Mouse (Mus musculus) embryonic facial prominence, embryonic 13.5 days (tissue): ENCODE data around the gene Kcna7. TPM values are rescaled to one million over a fixed set of nuclear protein-coding genes. Genes with fewer than 3 reads are reported as not detected.

Experiments used
- ATAC-seq: fragments of 200-750 bp; cut with Nextera tagmentation; 2 replicates; pipeline ENCODE4 v1.8.0; 2017; ENCODE audit warnings: low read depth; ENCODE audit not compliant: insufficient number of reproducible peaks, insufficient read depth, low FRiP score, low TSS enrichment
- H3K27ac ChIP-seq: fragments of 300-500 bp; sonication (generic); 2 replicates; pipeline ENCODE4 v1.5.1; 2015; ENCODE audit warnings: moderate library complexity, mild to moderate bottlenecking, inconsistent platforms
- H3K27me3 ChIP-seq: fragments of 300-500 bp; sonication (generic); 2 replicates; pipeline ENCODE4 v1.6.1; 2015; ENCODE audit warnings: mild to moderate bottlenecking, inconsistent platforms
- H3K36me3 ChIP-seq: fragments of 300-500 bp; sonication (generic); 2 replicates; pipeline ENCODE4 v1.6.1; 2015; ENCODE audit warnings: mild to moderate bottlenecking, inconsistent platforms
- H3K4me1 ChIP-seq: fragments of 300-500 bp; sonication (generic); 2 replicates; pipeline ENCODE4 v1.6.1; 2015; ENCODE audit warnings: inconsistent platforms
- H3K4me2 ChIP-seq: fragments of 300-500 bp; sonication (generic); 2 replicates; pipeline ENCODE4 v1.6.1; 2015; ENCODE audit warnings: moderate library complexity, mild to moderate bottlenecking, inconsistent platforms
- H3K4me3 ChIP-seq: fragments of 300-500 bp; sonication (generic); 2 replicates; pipeline ENCODE4 v1.5.1; 2015; ENCODE audit warnings: mild to moderate bottlenecking, inconsistent platforms
- H3K9ac ChIP-seq: fragments of 300-500 bp; sonication (generic); 2 replicates; pipeline ENCODE4 v1.6.1; 2015; ENCODE audit warnings: mild to moderate bottlenecking, inconsistent platforms
- H3K9me3 ChIP-seq: fragments of 300-500 bp; sonication (generic); 2 replicates; pipeline ENCODE4 v1.6.1; 2016; ENCODE audit warnings: inconsistent platforms
- WGBS: fragments of 180-500 bp; shearing (Covaris S2); methylation state at CpG from one replicate; pipeline ENCODE4 v1.1.7; 2015; ENCODE audit warnings: mixed read lengths; 5-methylcytosine and 5-hydroxymethylcytosine counted together
- polyA plus RNA-seq: library from polyadenylated mRNA; unstranded; fragments of >200 nt; fragmentation: Nextera tagmentation; extraction: Ambion mirVana; gene quantifications from 2 replicates; pipeline ENCODE4 v1.2.1, GENCODE M21; 2015

Gene Kcna7
- polyA plus RNA-seq, 1 experiment from 2014 or later: not detected

- peak overlapping the region; percentile 80 for H3K9ac ChIP-seq
- ATAC-seq: peak; percentile 85
- peak overlapping the region; percentile 95 for H3K4me2 ChIP-seq
- H3K36me3 ChIP-seq: 0 out of 2 replicates have a peak, but pooled peaks cover 2% of the 10 kb centered on the region
- H3K4me3 ChIP-seq: peak overlapping the region; percentile 70
- peaks cover 63% of the 10 kb centered on the region for H3K27me3 ChIP-seq
- H3K27ac ChIP-seq: peak overlapping the region; percentile 68
- under 1% methylated on average over 68 of the region's 70 CpGs for WGBS
- peaks cover 35% of the 10 kb centered on the region for H3K4me1 ChIP-seq
- no peaks in the 10 kb centered on the region for H3K9me3 ChIP-seq
Measured at GRCm38 (mm10) chr7:45367020-45367880, 38.2 kb upstream of the Kcna7 start.

GRCm38 (mm10) chr7:45368178-45368577 is 37.3 kb upstream of the Kcna7 start:
- no peak overlapping the region; the same call in 1 of the 2 replicates for H3K9ac ChIP-seq
- no peak overlapping the region for H3K27ac ChIP-seq
- H3K9me3 ChIP-seq: no peaks in the 10 kb centered on the region
- peaks cover 12% of the 10 kb centered on the region for H3K36me3 ChIP-seq
- 83% methylated on average over 15 of the region's 15 CpGs for WGBS
- peak overlapping the region; percentile 95 for H3K4me2 ChIP-seq
- peak overlapping the region; percentile 70 for H3K4me3 ChIP-seq
- H3K4me1 ChIP-seq: peaks cover 32% of the 10 kb centered on the region
- no peak for ATAC-seq
- peaks cover 53% of the 10 kb centered on the region for H3K27me3 ChIP-seq

DNA sequence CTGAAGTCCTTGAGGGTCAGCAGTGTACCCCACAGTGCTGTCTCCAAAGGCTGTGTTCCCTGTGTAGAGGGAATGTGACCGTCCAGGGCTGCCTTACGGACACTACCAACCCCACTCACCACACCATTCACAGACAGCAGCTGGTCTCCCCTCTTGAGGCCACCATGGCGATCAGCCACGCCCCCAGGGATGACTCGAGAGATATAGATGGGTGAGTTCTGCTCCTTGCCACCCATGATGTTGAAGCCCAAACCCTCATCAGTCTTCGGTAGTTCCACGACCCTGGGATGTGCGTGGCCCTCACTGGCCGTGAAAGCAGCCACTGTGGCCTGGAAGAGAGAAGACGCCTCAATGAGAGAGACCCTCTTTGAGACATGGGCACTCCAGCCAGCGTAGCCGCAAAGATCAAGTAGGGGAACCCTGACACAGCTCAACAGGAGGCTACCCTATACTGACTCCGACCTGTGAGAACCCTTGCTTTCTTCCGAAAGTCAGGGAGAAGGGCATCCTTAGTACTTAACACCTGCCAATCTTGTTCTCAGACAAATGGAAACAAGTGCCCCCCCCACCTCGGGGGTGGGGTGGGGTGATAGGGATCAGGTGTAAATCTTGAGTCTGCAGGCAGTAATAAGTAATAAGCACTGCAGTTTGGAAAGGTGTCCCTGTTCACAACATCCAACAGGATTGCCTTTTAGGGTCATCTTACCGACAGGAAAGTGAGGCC is 36.3 kb upstream of the Kcna7 start:
- no peak for ATAC-seq
- Histone ChIP-seq H3K4me1 (peaks cover 32% of the 10 kb centered on the region), H3K9ac (no peak overlapping the region), H3K4me3 (0 out of 2 replicates have a peak overlapping the region, but pooled peaks have one; percentile 51), H3K27ac (no peak overlapping the region), H3K4me2 (peak overlapping the region; percentile 92), H3K9me3 (no peaks in the 10 kb centered on the region), H3K36me3 (peaks cover 21% of the 10 kb centered on the region), H3K27me3 (peaks cover 43% of the 10 kb centered on the region)
- WGBS: 74% methylated on average over 16 of the region's 16 CpGs

GRCm38 (mm10) chr7:45369836-45370474 is 35.5 kb upstream of the Kcna7 start:
- no peak overlapping the region for H3K27ac ChIP-seq

DNA sequence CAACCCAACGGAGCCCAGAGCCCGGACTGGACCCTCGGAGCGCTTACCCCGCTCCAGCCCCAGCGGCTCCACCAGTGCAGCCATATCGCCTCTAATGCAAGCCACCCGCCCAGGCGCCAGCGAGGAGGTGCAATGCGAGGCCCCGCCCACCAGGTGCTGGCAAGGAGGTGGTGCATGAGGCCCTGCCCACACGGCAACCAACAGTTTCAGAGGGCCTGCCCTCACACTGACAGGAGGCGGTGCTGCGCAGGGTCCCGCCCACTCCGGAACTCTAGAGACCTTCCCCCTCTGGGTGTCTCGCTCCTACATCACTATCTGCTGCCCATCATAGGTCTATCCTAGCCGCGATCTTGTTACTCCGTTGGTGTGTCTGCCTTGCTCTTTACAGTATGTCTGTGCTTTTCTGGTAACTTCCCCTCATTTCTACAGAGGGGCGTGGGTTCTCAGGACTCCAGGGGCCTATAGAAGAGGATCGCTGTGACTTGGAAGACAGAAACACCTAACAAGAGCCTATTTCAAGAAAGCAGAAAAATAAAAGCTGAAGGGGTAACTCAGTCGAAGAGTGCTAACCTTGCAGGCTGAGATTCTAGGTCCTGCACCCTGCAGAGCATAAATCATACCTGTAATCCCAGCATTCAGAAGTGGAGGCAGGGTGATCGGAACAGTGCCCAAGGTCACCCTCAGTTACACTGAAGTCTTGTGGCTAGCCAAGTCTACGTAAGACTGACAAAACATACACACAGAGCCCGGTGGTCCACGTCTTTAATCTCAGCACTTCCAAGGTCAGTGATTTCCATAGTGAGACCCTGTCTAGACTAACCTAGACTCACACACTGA is 34.8 kb upstream of the Kcna7 start, which contains the start of gene Lin7b:
TSS of gene Lin7b (minus strand) at position 109 of the 837 bp plus-strand sequence.
- peaks cover 33% of the 10 kb centered on the region for H3K36me3 ChIP-seq
- no peak within 1 kb of the TSS for H3K27ac ChIP-seq
- peak; percentile 73 for ATAC-seq

More at GRCm38 (mm10) chr7:45369836-45370474, 35.5 kb upstream of the Kcna7 start:
- H3K27me3 ChIP-seq: peaks cover 36% of the 10 kb centered on the region
- ATAC-seq: peak; percentile 6
- 10% methylated on average over 52 of the region's 52 CpGs for WGBS
- H3K4me3 ChIP-seq: peak overlapping the region; percentile 51
- H3K4me2 ChIP-seq: peak overlapping the region; percentile 92
- H3K9ac ChIP-seq: peak overlapping the region; percentile 69
- H3K9me3 ChIP-seq: no peaks in the 10 kb centered on the region
- H3K4me1 ChIP-seq: peaks cover 32% of the 10 kb centered on the region
- H3K36me3 ChIP-seq: peaks cover 27% of the 10 kb centered on the region

DNA sequence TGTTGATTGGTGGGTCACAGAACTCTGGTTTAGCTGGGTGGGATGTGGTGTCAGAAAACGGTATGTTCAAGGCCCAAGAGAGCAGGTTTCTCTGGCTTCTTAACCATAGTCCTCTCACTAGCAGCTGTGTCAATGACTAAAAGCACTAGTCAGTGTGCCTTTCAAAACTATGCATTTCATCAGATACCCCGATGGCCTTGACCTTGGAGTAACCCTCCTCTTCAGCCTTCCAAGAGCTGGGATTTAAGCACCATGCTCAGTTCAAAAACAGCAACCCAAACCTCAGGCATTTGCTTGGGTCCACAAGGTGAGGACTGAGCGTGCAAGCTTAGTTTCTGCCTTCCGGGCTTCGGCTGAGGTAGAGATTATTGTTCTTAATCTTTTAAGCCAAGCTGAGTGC is 33.1 kb upstream of the Kcna7 start:
- peaks cover 20% of the 10 kb centered on the region for H3K4me1 ChIP-seq
- H3K4me3 ChIP-seq: no peak overlapping the region
- WGBS: 82% methylated on average over 5 of the region's 5 CpGs
- no peaks in the 10 kb centered on the region for H3K9me3 ChIP-seq
- peaks cover 50% of the 10 kb centered on the region for H3K36me3 ChIP-seq
- H3K27me3 ChIP-seq: peaks cover 23% of the 10 kb centered on the region
- no peak overlapping the region for H3K27ac ChIP-seq
- H3K9ac ChIP-seq: no peak overlapping the region
- no peak overlapping the region for H3K4me2 ChIP-seq
- no peak for ATAC-seq

More for the DNA sequence above, 34.8 kb upstream of the Kcna7 start, which contains the start of gene Lin7b:
- peaks cover 28% of the 10 kb centered on the region for H3K27me3 ChIP-seq
- peak within 1 kb of the TSS; percentile 51 for H3K4me3 ChIP-seq
- H3K4me1 ChIP-seq: peaks cover 29% of the 10 kb centered on the region
- H3K9me3 ChIP-seq: no peaks in the 10 kb centered on the region
- H3K9ac ChIP-seq: peak within 1 kb of the TSS; percentile 69
- peak within 1 kb of the TSS; percentile 92 for H3K4me2 ChIP-seq
- 10% methylated on average over 28 of the region's 28 CpGs for WGBS

DNA sequence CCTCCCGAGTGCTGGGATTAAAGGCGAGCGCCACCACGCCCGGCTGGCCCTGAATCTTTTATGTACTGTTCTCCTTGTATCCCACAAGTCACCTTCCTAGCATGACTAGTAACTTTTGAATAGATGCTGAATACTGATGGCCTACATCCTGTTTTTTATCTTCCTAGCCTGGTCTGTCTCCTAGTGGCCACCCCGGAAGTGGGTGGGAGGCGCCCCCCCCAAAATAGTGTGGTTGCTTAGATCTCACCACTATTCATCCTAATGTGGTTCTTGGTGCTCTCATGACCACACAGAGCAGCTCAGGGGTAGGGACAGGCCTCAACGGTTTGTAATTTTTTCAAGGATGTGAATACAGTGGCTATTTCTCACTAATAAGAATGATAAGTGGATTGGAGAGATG is 30.8 kb upstream of the Kcna7 start:
- ATAC-seq: no peak
- Histone ChIP-seq H3K36me3 (peaks cover 72% of the 10 kb centered on the region), H3K27ac (no peak overlapping the region), H3K4me2 (no peak overlapping the region), H3K4me3 (no peak overlapping the region), H3K9ac (no peak overlapping the region), H3K9me3 (no peaks in the 10 kb centered on the region), H3K27me3 (peaks cover 7% of the 10 kb centered on the region), H3K4me1 (peaks cover 12% of the 10 kb centered on the region)
- WGBS: 94% methylated on average over 8 of the region's 8 CpGs

GRCm38 (mm10) chr7:45376057-45376456 is 29.4 kb upstream of the Kcna7 start:
- H3K9me3 ChIP-seq: no peaks in the 10 kb centered on the region
- H3K4me3 ChIP-seq: no peak overlapping the region
- H3K4me2 ChIP-seq: no peak overlapping the region
- H3K27ac ChIP-seq: no peak overlapping the region
- ATAC-seq: no peak
- peaks cover 86% of the 10 kb centered on the region for H3K36me3 ChIP-seq
- 91% methylated on average over 1 of the region's 1 CpGs for WGBS
- no peak overlapping the region for H3K9ac ChIP-seq
- H3K27me3 ChIP-seq: no peaks in the 10 kb centered on the region
- H3K4me1 ChIP-seq: no peaks in the 10 kb centered on the region

- H3K9me3 ChIP-seq: no peaks in the 10 kb centered on the region
- peaks cover 99% of the 10 kb centered on the region for H3K36me3 ChIP-seq
- no peak overlapping the region for H3K4me2 ChIP-seq
- no peaks in the 10 kb centered on the region for H3K4me1 ChIP-seq
- H3K27me3 ChIP-seq: no peaks in the 10 kb centered on the region
- no peak overlapping the region for H3K9ac ChIP-seq
- no peak for ATAC-seq
- no peak overlapping the region for H3K4me3 ChIP-seq
- WGBS: 69% methylated on average over 3 of the region's 3 CpGs
- H3K27ac ChIP-seq: no peak overlapping the region
Measured at GRCm38 (mm10) chr7:45386077-45386476, 19.4 kb upstream of the Kcna7 start.

GRCm38 (mm10) chr7:45395129-45395541 is 10.3 kb upstream of the Kcna7 start:
- no peaks in the 10 kb centered on the region for H3K27me3 ChIP-seq
- H3K36me3 ChIP-seq: peaks cover 25% of the 10 kb centered on the region
- peaks cover 17% of the 10 kb centered on the region for H3K4me1 ChIP-seq
- peak overlapping the region; percentile 95 for H3K4me2 ChIP-seq
- peak; percentile 70 for ATAC-seq
- peak overlapping the region; percentile 61 for H3K4me3 ChIP-seq
- no peaks in the 10 kb centered on the region for H3K9me3 ChIP-seq
- H3K27ac ChIP-seq: peak overlapping the region; percentile 99
- under 1% methylated on average over 18 of the region's 20 CpGs for WGBS
- peak overlapping the region; percentile 91 for H3K9ac ChIP-seq
